Mouse (Mus musculus) olfactory bulb, adult 2 months (tissue): Measurements from ENCODE around the gene Cyp4f14.

ENCODE experiments used
- CTCF ChIP-seq: fragments of 200-500 bp; IDR thresholded peaks from 2 replicates; pipeline ENCODE4 v1.5.1; 2012; ENCODE audit warnings: low read depth, mild to moderate bottlenecking, low read length, moderate library complexity; ENCODE audit not compliant: insufficient read depth
- POLR2A ChIP-seq: fragments of 200-500 bp; IDR thresholded peaks from 2 replicates; pipeline ENCODE4 v1.6.1; 2012; ENCODE audit warnings: mild to moderate bottlenecking, low read depth, low read length, moderate library complexity; ENCODE audit not compliant: insufficient read depth

DNA sequence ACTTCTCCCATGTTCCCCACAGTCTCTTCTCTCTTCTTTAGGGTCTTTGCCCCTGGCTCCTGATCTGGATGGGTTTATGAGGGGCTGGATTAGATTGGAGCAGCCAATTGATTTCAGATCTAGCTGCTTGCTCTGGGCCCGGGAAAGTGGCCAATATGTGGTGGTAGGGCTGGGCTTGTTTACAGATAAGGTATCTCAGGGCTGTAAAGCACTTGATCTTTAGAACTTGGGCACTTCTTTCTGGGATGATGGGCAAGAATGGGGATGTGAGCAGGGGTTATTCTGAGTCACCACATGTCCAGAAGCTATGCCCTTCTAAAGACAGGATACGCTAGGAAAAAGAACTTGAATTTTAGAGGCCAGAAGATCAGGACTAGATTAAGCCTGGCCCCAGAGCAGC is 2.0 kb upstream of the Cyp4f14 start:
- TF ChIP-seq POLR2A (no peak), CTCF (no peak)
